Mouse (Mus musculus) frontal cortex, adult 2 months (tissue): ENCODE data around the gene Ogfr. TPM values are rescaled to one million over a fixed set of nuclear protein-coding genes. Genes with fewer than 3 reads are reported as not detected.

ENCODE experiments used
- DNase-seq, 2 experiments: peaks; one replicate each; pipeline ENCODE4 v3.0.0; 2022; ENCODE audit warnings: low spot score in 1 of 2; ENCODE audit errors: extremely low spot score in 1 of 2
- polyA plus RNA-seq: library from polyadenylated mRNA; depleted of rRNA; stranded (reverse); fragments of >200 nt; gene quantifications from 2 replicates; pipeline ENCODE4 v1.2.3, GENCODE M21; 2012; rRNA removed

Gene Ogfr
- 49.0 and 57.0 TPM in 2 replicates for polyA plus RNA-seq

GRCm38 (mm10) chr2:180589123-180589831, at the start of gene Ogfr:
Gene Ogfr (plus strand): TSS chr2:180589245.
- peak; percentile 64 to 84 for DNase-seq

DNA sequence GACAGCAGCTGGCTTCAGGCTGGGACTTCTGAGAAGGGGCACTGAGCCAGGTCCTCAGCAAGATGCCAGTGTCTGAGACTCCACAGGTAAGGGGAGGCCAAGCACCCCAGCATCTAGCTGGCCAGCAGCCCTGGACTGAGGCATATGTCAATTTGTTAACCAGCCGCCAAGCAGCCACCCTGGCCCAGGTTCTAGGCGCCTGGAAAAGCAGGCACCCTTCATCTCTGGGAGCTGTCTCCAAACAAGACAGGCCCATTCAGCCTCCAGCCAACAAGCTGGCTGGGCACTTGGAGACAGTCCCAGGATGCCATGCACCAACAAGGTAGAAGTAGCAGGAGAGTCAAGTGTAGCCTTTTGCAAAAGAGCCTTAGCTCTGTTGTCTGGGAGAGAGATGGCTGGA, 45.4 kb upstream of the Ogfr start:
- no peak for DNase-seq

- no peak for DNase-seq
These were observed 44.0 kb upstream of the Ogfr start for GRCm38 (mm10) chr2:180545046-180545445.

GRCm38 (mm10) chr2:180547384-180548106, 41.5 kb upstream of the Ogfr start:
- peak in 1 of 2 experiments; percentile 30 for DNase-seq

DNA sequence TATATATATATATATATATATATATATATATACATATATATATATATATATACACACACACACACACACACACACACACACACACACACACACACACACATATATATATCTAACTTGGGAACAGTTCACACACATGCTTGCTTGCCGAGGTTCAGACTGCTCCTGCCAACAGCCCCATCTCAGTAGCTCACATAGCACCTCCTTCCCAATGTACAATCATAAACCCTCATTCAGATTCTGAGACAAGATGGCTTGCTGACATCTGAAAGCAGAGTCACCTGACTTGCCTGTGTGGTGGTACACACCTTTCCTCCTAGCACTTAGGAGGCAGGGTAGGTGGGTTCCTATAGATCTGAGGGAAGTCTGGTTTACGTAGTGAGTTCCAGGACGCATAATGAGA, 36.7 kb upstream of the Ogfr start:
- no peak for DNase-seq

- DNase-seq, result peak in 1 of 2 experiments; percentile 21
These were observed 33.8 kb upstream of the Ogfr start for GRCm38 (mm10) chr2:180555219-180555618.

DNA sequence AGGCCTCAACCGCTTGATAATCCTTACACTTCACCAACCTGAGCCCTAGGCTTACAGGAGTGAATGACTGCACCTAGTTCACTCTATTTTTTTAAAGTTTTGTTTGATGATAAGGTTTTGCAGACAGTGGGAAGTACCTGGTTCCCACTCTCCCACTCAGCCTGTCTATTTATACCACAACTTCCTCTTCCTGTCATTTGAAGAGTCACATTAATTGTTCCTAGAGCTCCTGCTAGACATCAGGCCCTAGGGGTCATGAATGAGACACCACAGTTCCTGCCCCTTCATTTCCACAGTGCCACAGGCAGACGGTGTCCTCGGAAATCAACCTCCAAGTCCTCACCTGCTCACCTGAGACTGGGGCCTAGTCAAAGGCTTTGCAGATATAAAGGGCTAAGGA, 32.6 kb upstream of the Ogfr start:
- no peak for DNase-seq

DNA sequence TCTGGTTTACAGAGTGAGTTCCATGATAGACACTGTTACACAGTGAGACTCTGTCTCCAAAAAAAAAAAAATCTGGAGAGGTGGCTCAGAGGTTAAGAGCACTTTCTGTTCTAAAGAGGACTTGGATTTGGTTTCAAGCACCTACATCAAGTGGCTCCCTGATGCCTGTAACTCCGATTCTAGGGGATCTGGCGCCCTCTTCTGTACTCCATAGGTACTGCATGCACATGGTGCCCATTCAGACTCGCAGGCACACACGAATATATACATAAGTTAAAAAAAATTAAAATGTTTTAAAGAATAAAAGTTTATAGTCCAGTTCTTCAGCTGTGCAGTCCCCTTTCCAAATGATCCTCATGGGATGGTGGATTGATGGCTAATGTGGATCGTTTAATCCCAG, 28.8 kb upstream of the Ogfr start:
- DNase-seq, result no peak

DNA sequence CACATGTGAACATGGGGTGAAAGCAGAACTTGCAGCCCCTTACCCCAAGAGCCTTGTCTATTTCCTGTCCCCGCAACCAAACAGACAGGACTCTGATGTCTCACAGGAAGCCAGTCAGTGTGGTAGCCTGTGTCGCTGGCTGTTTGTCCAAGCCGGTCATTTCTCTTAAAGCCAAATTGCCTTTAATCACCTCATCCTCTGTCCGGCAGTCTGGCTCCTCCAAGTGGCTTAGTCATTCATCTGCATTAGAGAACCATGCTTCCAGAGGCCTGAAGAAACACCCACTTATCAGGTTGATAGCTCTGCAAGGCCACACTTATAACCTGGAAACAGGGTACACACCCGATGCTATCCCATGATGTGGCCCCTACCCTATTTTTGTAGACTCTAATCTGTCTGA, 26.9 kb upstream of the Ogfr start:
- DNase-seq, result no peak

DNA sequence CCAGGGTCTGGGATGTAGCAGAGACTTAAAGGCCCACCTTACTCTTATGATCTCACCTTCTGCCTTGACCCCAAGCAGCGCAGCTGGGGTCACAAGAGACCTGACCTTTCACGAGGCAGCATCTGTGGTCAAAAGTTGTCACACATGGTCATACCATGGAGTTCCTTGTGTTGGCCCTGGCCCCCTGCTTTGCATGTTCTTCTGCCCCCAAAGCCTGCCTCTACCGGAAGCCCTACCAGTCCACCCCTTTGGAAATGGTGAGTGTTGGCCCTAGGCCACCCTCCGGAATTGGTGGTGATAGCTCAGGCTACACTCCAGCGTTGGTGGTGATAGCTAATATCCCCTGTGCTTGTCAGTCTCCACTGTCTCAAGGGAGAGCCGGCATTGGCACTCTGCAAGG, 25.7 kb upstream of the Ogfr start:
- no peak for DNase-seq

DNA sequence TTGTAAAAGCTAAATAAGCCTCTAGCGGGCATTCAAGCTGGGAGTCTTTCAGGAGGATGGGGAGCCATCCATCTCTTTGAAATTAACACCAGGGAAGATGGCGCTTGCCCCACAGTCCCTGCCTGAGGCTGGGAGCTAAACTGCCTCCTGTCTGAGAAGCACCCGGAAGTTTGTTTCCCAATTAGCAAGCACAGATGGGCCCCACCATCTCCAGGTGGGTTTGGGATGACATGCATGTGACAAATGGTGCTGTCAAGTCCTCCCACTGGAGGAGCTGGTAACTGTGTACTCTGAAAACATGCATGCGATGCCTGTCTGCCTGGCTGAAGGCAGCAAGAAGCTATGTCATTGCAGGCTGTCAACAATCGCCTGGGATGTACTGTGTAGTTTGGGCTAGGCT, 25.2 kb upstream of the Ogfr start:
- no peak for DNase-seq

DNA sequence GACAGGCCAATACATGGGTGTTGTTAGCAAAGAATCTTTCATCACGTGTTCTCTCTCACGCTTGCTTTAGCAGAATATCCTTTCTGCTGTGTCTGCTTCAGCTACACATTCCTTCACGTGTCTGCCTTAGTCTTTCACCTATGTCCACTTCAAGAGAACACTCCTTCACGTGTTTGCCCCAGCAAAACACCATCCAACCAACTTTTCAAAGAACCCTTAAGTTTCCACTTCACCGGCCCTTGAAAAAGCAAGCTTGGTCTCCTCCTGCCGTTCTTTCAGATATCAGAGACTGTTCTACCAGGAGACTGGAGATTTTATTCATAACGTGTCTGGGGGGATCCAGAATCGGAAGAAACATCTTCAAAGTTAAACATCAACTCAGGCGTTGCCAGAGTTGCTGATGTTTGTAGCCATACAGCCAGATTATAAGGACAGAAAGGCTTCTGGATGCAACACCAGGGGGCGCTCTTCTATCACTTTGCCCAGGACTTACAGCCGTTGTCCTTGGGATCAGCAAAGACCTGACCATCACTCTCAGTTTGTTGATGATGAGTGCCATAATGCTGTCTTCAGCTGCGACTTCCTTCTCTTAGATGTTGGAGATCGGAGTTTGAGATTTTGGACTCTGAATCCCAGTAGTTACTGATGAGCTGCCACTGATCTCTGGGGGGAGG, 22.7 kb upstream of the Ogfr start:
- DNase-seq, result no peak

DNA sequence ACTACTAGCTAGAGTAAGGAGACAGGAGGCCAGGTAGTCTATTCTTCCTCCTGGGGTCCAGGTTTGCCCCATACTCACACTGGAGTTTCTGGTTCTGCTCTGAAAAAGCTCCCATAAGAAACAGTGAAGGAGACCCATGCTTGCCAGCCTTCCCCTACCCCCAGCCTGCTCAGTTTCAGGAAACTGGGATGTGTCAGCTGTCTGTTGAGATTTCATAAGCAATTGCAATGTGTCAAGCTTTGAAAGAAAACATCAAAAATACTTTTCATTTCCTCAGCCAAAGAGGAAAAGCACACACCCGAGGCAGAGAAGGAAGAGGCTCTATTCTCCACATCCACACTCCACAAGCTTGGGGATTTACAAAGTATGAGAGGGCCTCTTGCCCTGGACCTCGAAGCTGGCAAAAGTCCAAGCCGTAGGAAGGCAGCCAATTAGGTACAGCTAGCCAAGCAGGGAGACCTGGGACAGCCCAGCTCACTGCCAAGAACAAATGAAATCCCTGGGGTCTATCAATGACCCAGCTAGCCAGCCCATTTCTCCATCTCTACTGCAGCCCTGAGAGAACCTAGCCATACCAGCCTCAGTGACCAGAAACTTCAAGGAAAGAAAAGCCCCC, 19.9 kb upstream of the Ogfr start:
- DNase-seq, result peak in 1 of 2 experiments; percentile 16

DNA sequence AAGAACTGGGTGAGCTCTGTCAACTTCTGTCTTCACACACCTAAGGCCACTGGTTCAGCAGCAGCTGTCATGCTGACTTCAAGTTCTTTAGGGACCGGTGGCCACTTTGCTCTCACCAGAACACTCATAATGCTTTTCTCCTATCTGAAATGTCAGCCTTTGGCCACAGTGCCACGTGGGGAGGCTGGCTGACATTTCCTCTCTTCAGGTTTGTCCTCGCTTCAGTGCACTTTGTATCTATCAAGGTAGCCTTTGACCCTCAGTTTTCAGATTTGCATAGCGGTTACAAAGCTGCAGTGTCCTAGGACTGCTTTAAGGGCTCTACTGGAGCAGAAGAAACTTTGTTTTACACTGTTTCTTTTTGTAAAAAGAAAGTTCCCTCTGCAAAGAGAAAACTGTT, 12.6 kb upstream of the Ogfr start:
- no peak for DNase-seq

GRCm38 (mm10) chr2:180578686-180579085, 10.4 kb upstream of the Ogfr start:
- DNase-seq, result peak in 1 of 2 experiments; percentile 86

GRCm38 (mm10) chr2:180581002-180581401, 8.0 kb upstream of the Ogfr start, which contains the start of gene Mrgbp:
Gene Mrgbp (plus strand): TSS chr2:180581304.
- DNase-seq, result no peak

- DNase-seq, result peak; percentile 90 to 99
These were observed 6.4 kb upstream of the Ogfr start for GRCm38 (mm10) chr2:180582481-180583153.

DNA sequence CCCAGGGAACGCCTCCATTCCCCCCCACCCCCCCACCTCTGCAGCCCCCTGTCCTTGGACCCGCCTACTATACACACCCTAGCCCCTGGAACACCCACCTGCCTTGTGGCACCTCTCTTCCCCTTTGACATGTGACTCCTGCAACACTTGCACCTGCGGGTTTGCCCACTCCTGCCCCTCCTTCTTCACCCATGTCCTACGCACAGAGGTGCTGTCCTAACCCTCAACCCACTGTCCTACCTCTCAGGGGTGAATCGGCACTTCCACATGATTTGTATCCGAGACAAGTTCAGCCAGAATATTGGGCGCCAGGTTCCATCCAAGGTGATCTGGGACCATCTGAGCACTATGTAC, 5.9 kb upstream of the Ogfr start:
- DNase-seq, result no peak

GRCm38 (mm10) chr2:180588736-180589122, 316 bp upstream of the Ogfr start:
- DNase-seq, result no peak

DNA sequence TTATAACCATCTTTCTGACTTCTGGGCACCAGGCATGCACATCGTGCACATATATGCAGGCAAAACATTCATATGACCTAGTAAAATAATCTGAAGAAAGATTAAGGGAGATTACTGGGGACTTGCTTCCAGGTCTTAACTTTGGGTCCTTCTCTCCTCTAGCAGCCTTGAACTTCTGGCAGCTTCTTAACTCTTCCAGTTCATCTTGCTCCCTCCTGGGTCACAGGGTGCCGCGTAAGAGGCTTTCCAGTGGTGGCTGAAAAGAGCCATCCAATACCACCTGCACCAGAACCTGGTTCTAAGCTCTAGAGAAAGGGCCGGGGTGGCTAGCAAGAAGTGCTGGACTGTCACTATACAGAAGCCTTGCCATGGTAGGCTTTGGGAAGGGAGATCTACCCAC, 8.4 kb downstream of the Ogfr start, which contains the start of gene Col9a3:
Gene Col9a3, plus strand, starts transcription at position 301 of the 400 bp plus-strand sequence.
- DNase-seq, result no peak
